Mouse (Mus musculus) liver, postnatal 0 days (tissue): ENCODE measurements around the gene Dcaf7. TPM values are rescaled to one million over a fixed set of nuclear protein-coding genes. Genes with fewer than 3 reads are reported as not detected.

Experiments
- ATAC-seq: fragments of 200-750 bp; cut with Nextera tagmentation; 2 replicates; pipeline ENCODE4 v1.8.0; 2017; ENCODE audit warnings: mild to moderate bottlenecking, moderate library complexity
- DNase-seq: peaks from one replicate; pipeline ENCODE4 v3.0.0-alpha.2; 2016
- H3K27ac ChIP-seq: fragments of 300-500 bp; sonication (generic); 2 replicates; pipeline ENCODE4 v1.5.1; 2014; ENCODE audit warnings: antibody characterized with exemption, moderate library complexity, mild to moderate bottlenecking, low read depth
- H3K27me3 ChIP-seq: fragments of 300-500 bp; sonication (generic); 2 replicates; pipeline ENCODE4 v1.6.1; 2014; ENCODE audit warnings: low read length, control low read depth, mixed read lengths; ENCODE audit not compliant: insufficient read depth
- H3K36me3 ChIP-seq: fragments of 300-500 bp; sonication (generic); replicated peaks from 2 replicates; pipeline ENCODE4 v1.6.1; 2014; ENCODE audit warnings: mild to moderate bottlenecking, control low read depth, low read length, moderate library complexity, mixed read lengths; ENCODE audit not compliant: insufficient read depth
- H3K4me1 ChIP-seq: fragments of 300-500 bp; sonication (generic); 2 replicates; pipeline ENCODE4 v1.6.1; 2014; ENCODE audit warnings: antibody characterized with exemption, mild to moderate bottlenecking, control low read depth; ENCODE audit not compliant: insufficient read depth
- H3K4me2 ChIP-seq: fragments of 300-500 bp; sonication (generic); 2 replicates; pipeline ENCODE4 v1.6.1; 2014; ENCODE audit warnings: low read depth, mild to moderate bottlenecking, low read length, moderate library complexity, mixed read lengths
- H3K4me3 ChIP-seq: fragments of 300-500 bp; sonication (generic); 2 replicates; pipeline ENCODE4 v1.5.1; 2014; ENCODE audit warnings: low read depth, low read length
- H3K9ac ChIP-seq: fragments of 300-500 bp; sonication (generic); replicated peaks from 2 replicates; pipeline ENCODE4 v1.6.1; 2014; ENCODE audit warnings: mild to moderate bottlenecking, moderate library complexity
- H3K9me3 ChIP-seq: fragments of 300-500 bp; sonication (generic); 2 replicates; pipeline ENCODE4 v1.6.1; 2016; ENCODE audit warnings: mild to moderate bottlenecking, control low read depth, low read length, mixed read lengths
- CTCF ChIP-seq: sonication (generic); IDR thresholded peaks from 2 replicates; pipeline ENCODE4 v1.5.1; 2016; ENCODE audit warnings: antibody characterized with exemption, low read depth
- EP300 ChIP-seq: IDR thresholded peaks from 2 replicates; pipeline ENCODE4 v1.6.1; 2016; ENCODE audit warnings: antibody characterized with exemption, low read depth, mild to moderate bottlenecking
- WGBS: fragments of 180-500 bp; shearing (Covaris S2); extraction: QIAGEN DNeasy Blood & Tissue Kit; methylation state at CpG from one replicate; pipeline ENCODE4 v1.1.7; 2014; ENCODE audit not compliant: insufficient replicate concordance; 5-methylcytosine and 5-hydroxymethylcytosine counted together
- polyA plus RNA-seq: library from polyadenylated mRNA; unstranded; fragments of >200 nt; fragmentation: Nextera tagmentation; extraction: Ambion mirVana; gene quantifications from 2 replicates; pipeline ENCODE4 v1.2.1, GENCODE M21; 2015

The Dcaf7 gene
- polyA plus RNA-seq, 1 experiment from 2014 or later: 20.6 TPM

- H3K4me2 ChIP-seq: no peak overlapping the region
- no peaks in the 10 kb centered on the region for H3K27me3 ChIP-seq
- ATAC-seq (no peak), DNase-seq (no peak)
- no peaks in the 10 kb centered on the region for H3K9me3 ChIP-seq
- H3K36me3 ChIP-seq: peaks cover 24% of the 10 kb centered on the region
- H3K4me3 ChIP-seq: no peak overlapping the region
- no peaks in the 10 kb centered on the region for H3K4me1 ChIP-seq
- 54% methylated on average over 3 of the region's 3 CpGs for WGBS
- H3K9ac ChIP-seq: no peak overlapping the region
- TF ChIP-seq EP300 (no peak), CTCF (no peak)
- H3K27ac ChIP-seq: no peak overlapping the region
Observed at GRCm38 (mm10) chr11:106073774-106074173, 37.1 kb downstream of the Dcaf7 start.

- DNase-seq (peak; percentile 93), ATAC-seq (0 out of 2 replicates have a peak, but pooled peaks have one; percentile 51)
- 4% methylated on average over 4 of the region's 4 CpGs for WGBS
- peak; percentile 93 for TF ChIP-seq CTCF
- TF ChIP-seq EP300: no peak
- H3K4me1 ChIP-seq: no peaks in the 10 kb centered on the region
- no peak overlapping the region for H3K27ac ChIP-seq
- H3K36me3 ChIP-seq: peaks cover 20% of the 10 kb centered on the region
- H3K4me3 ChIP-seq: no peak overlapping the region
- H3K9me3 ChIP-seq: no peaks in the 10 kb centered on the region
- no peak overlapping the region for H3K9ac ChIP-seq
- no peak overlapping the region for H3K4me2 ChIP-seq
- no peaks in the 10 kb centered on the region for H3K27me3 ChIP-seq
Observed at GRCm38 (mm10) chr11:106076321-106076720, 39.6 kb downstream of the Dcaf7 start.

- 1% methylated on average over 69 of the region's 69 CpGs for WGBS
Observed at GRCm38 (mm10) chr11:106083708-106084701, 47.3 kb downstream of the Dcaf7 start, which contains the start of gene Map3k3. Gene Map3k3, plus strand, starts transcription at chr11:106084613.

GRCm38 (mm10) chr11:106084911-106085561, 48.4 kb downstream of the Dcaf7 start:
- DNase-seq (peak; percentile 83), ATAC-seq (peak; percentile 65)
- no peaks in the 10 kb centered on the region for H3K36me3 ChIP-seq
- 1% methylated on average over 53 of the region's 61 CpGs for WGBS
- peaks cover 7% of the 10 kb centered on the region; the same call in 1 of the 2 replicates for H3K4me1 ChIP-seq
- H3K27ac ChIP-seq: peak overlapping the region; percentile 96
- peak overlapping the region; percentile 82 for H3K9ac ChIP-seq
- no peaks in the 10 kb centered on the region for H3K9me3 ChIP-seq
- H3K4me3 ChIP-seq: peak overlapping the region; percentile 74
- H3K4me2 ChIP-seq: peak overlapping the region; percentile 75
- no peaks in the 10 kb centered on the region for H3K27me3 ChIP-seq
- TF ChIP-seq CTCF: no peak
- no peak for TF ChIP-seq EP300

More at GRCm38 (mm10) chr11:106083708-106084701, 47.3 kb downstream of the Dcaf7 start, which contains the start of gene Map3k3:
- TF ChIP-seq CTCF (peak; percentile 83), EP300 (no peak)
- Histone ChIP-seq H3K9ac (peak within 1 kb of the TSS; percentile 82), H3K27ac (peak within 1 kb of the TSS; percentile 96), H3K4me2 (peak within 1 kb of the TSS; percentile 75), H3K36me3 (no peaks in the 10 kb centered on the region), H3K9me3 (no peaks in the 10 kb centered on the region), H3K4me1 (peaks cover 7% of the 10 kb centered on the region; the same call in 1 of the 2 replicates), H3K4me3 (peak within 1 kb of the TSS; percentile 74), H3K27me3 (no peaks in the 10 kb centered on the region)
- peak; percentile 96 for ATAC-seq
- peak; percentile 97 for DNase-seq

- H3K9ac ChIP-seq: no peak overlapping the region
- no peaks in the 10 kb centered on the region for H3K27me3 ChIP-seq
- WGBS: 31% methylated on average over 1 of the region's 1 CpGs
- peak overlapping the region; percentile 66; the same call in 1 of the 2 replicates for H3K27ac ChIP-seq
- DNase-seq (no peak), ATAC-seq (no peak)
- no peak overlapping the region for H3K4me2 ChIP-seq
- TF ChIP-seq CTCF: no peak
- TF ChIP-seq EP300: no peak
- H3K9me3 ChIP-seq: no peaks in the 10 kb centered on the region
- no peak overlapping the region for H3K4me3 ChIP-seq
- peaks cover 2% of the 10 kb centered on the region for H3K36me3 ChIP-seq
- H3K4me1 ChIP-seq: peaks cover 8% of the 10 kb centered on the region
Observed at GRCm38 (mm10) chr11:106098223-106098622, 61.6 kb downstream of the Dcaf7 start.

GRCm38 (mm10) chr11:106102866-106103265, 66.2 kb downstream of the Dcaf7 start:
- H3K9ac ChIP-seq: no peak overlapping the region

More at GRCm38 (mm10) chr11:106102866-106103265, 66.2 kb downstream of the Dcaf7 start:
- ATAC-seq (no peak), DNase-seq (no peak)
- no peaks in the 10 kb centered on the region for H3K27me3 ChIP-seq
- H3K36me3 ChIP-seq: peaks cover 2% of the 10 kb centered on the region
- H3K27ac ChIP-seq: no peak overlapping the region
- TF ChIP-seq EP300: no peak
- TF ChIP-seq CTCF: no peak
- 62% methylated on average over 3 of the region's 3 CpGs for WGBS
- no peaks in the 10 kb centered on the region for H3K9me3 ChIP-seq
- H3K4me2 ChIP-seq: no peak overlapping the region
- peaks cover 8% of the 10 kb centered on the region for H3K4me1 ChIP-seq
- H3K4me3 ChIP-seq: no peak overlapping the region
